Mouse (Mus musculus): Measurements from ENCODE around the gene Tspan9.

Tspan9 gene

GRCm38 (mm10) chr6:127932697-127933096 is 210.7 kb downstream of the Tspan9 start:
- ATAC-seq (ENCODE audit: low TSS enrichment) = peak; percentile 78; the same call in 1 of the 2 replicates

GRCm38 (mm10) chr6:127928682-127929081 is 214.7 kb downstream of the Tspan9 start:
- no peak for ATAC-seq (ENCODE audit: low TSS enrichment)

GRCm38 (mm10) chr6:127925915-127926314 is 217.5 kb downstream of the Tspan9 start:
- peak; percentile 88 for ATAC-seq (ENCODE audit: low TSS enrichment)

- peak; percentile 24 for ATAC-seq (ENCODE audit: low TSS enrichment)
Observed at GRCm38 (mm10) chr6:127924750-127925149, 218.6 kb downstream of the Tspan9 start.

- no peak for ATAC-seq (ENCODE audit: low TSS enrichment)
Observed at GRCm38 (mm10) chr6:127923296-127923695, 220.1 kb downstream of the Tspan9 start.

- no peak for ATAC-seq (ENCODE audit: low TSS enrichment)
Observed at GRCm38 (mm10) chr6:127921996-127922395, 221.4 kb downstream of the Tspan9 start.

GRCm38 (mm10) chr6:127920652-127921051 is 222.7 kb downstream of the Tspan9 start:
- ATAC-seq (ENCODE audit: low TSS enrichment) = peak; percentile 53

- ATAC-seq (ENCODE audit: low TSS enrichment) = no peak
Observed at GRCm38 (mm10) chr6:127919491-127919890, 223.9 kb downstream of the Tspan9 start.

- no peak for ATAC-seq (ENCODE audit: low TSS enrichment)
Observed at GRCm38 (mm10) chr6:127917712-127918111, 225.7 kb downstream of the Tspan9 start.

GRCm38 (mm10) chr6:127916993-127917392 is 226.4 kb downstream of the Tspan9 start:
- no peak for ATAC-seq (ENCODE audit: low TSS enrichment)

GRCm38 (mm10) chr6:127912938-127913337 is 230.5 kb downstream of the Tspan9 start:
- ATAC-seq (ENCODE audit: low TSS enrichment) = no peak

- ATAC-seq (ENCODE audit: low TSS enrichment) = no peak
Observed at GRCm38 (mm10) chr6:127911687-127912086, 231.7 kb downstream of the Tspan9 start.

Measured in frontal cortex, adult (tissue).